Mouse (Mus musculus): ENCODE data around the gene Hspb1. TPM values are rescaled to one million over a fixed set of nuclear protein-coding genes. Genes with fewer than 3 reads are reported as not detected.

Hspb1 gene
- polyA plus RNA-seq, 1 experiment: 29.6 TPM

DNA sequence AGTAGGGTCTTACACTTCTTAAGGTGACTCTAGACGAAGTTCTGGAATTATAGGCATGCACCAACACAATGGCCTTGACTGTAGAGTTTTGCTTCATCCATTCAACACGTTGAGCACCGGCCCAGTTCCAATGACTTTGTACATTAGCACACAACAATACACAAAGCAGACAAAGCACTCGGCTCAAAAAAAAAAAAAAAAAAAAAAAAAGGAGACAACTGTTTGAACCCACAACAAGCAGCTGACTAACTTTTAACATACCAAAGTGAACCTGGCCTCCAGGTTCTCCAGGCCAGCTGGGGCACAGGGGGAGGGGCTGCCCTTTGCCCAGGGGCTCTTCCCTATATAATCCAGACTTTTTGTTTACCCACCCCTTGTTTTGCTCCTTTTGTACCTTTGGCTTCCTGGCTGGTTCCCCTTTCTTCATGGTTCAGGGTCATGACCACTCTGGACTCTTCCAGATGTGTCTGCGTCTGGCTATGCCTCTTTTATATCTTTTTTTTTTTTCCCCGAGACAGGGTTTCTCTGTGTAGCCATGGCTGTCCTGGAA, 48.0 kb downstream of the Hspb1 start:
- no peak for DNase-seq (ENCODE audit: extremely low spot score in 1 of 2, low spot score in 1 of 2)

Other genes with a start within 250 kb of the Hspb1 start
- gene Por, start 217.9 kb upstream of the Hspb1 start, polyA plus RNA-seq (2012; rRNA removed): 106 and 108 TPM in 2 replicates
- gene Tmem120a, start 143.5 kb upstream of the Hspb1 start, polyA plus RNA-seq (2012; rRNA removed): 13.0 and 13.7 TPM in 2 replicates
- gene Styxl1, start 109.5 kb upstream of the Hspb1 start, polyA plus RNA-seq (2012; rRNA removed): 0.14 TPM in 1 of 2 replicates, not detected in the other
- 500 and 513 TPM in 2 replicates for gene Mdh2, start 109.4 kb upstream of the Hspb1 start, polyA plus RNA-seq (2012; rRNA removed)
- gene Srrm3, start 81.0 kb upstream of the Hspb1 start, polyA plus RNA-seq (2012; rRNA removed): 90.2 and 94.9 TPM in 2 replicates
- gene Ywhag, start 46.7 kb downstream of the Hspb1 start, polyA plus RNA-seq (2012; rRNA removed): 528 and 551 TPM in 2 replicates
- 2.6 and 2.9 TPM in 2 replicates for gene Ssc4d, start 86.6 kb downstream of the Hspb1 start, polyA plus RNA-seq (2012; rRNA removed)
- gene Zp3, start 92.2 kb downstream of the Hspb1 start, polyA plus RNA-seq (2012; rRNA removed): 0.06 TPM in 1 of 2 replicates, not detected in the other
- gene Dtx2, start 106.9 kb downstream of the Hspb1 start, polyA plus RNA-seq (2012; rRNA removed): 10.5 and 10.6 TPM in 2 replicates
- not detected in 2 replicates for gene Upk3b, start 150.6 kb downstream of the Hspb1 start, polyA plus RNA-seq (2012; rRNA removed)
- gene Upk3bl, start 166.6 kb downstream of the Hspb1 start, polyA plus RNA-seq (2012; rRNA removed): 0.22 and 0.67 TPM in 2 replicates
- 23.9 and 24.6 TPM in 2 replicates for gene Rasa4, start 196.0 kb downstream of the Hspb1 start, polyA plus RNA-seq (2012; rRNA removed)
- 121 TPM in 2 replicates for gene Polr2j, start 228.7 kb downstream of the Hspb1 start, polyA plus RNA-seq (2012; rRNA removed)
- 21.9 and 24.4 TPM in 2 replicates for gene Lrwd1, start 248.2 kb downstream of the Hspb1 start, polyA plus RNA-seq (2012; rRNA removed)
- 11.5 and 12.1 TPM in 2 replicates for gene Alkbh4, start 248.2 kb downstream of the Hspb1 start, polyA plus RNA-seq (2012; rRNA removed)

Measured in frontal cortex, adult 2 months (tissue).